Mouse (Mus musculus): ENCODE data around the gene Ggta1. TPM values are rescaled to one million over a fixed set of nuclear protein-coding genes. Genes with fewer than 3 reads are reported as not detected.

Gene Ggta1
- polyA plus RNA-seq, 1 experiment: 4.9 TPM

- no peak overlapping the region for H3K4me3 ChIP-seq
Measured at GRCm38 (mm10) chr2:35397590-35398173, 65.3 kb downstream of the Ggta1 start.

GRCm38 (mm10) chr2:35397096-35397495 lies 65.9 kb downstream of the Ggta1 start, which contains the start of gene 4930402F06Rik:
4930402F06Rik (minus strand) TSS chr2:35397175.
- H3ac ChIP-seq (ENCODE audit: control insufficient read depth, insufficient read length): no peak within 1 kb of the TSS
- TF ChIP-seq MAX (IDR thresholded peaks at IDR 0.05; ENCODE audit: low read depth): no peak
- no peak for TF ChIP-seq TCF12 (IDR thresholded peaks at IDR 0.05; ENCODE audit: insufficient read depth, poor library complexity, severe bottlenecking)
- TF ChIP-seq SRF (IDR thresholded peaks at IDR 0.05; ENCODE audit: control insufficient read depth, insufficient read length, low read depth): no peak
- no peak for TF ChIP-seq TCF3 (IDR thresholded peaks at IDR 0.05; ENCODE audit: insufficient read length, low read depth)
- TF ChIP-seq CEBPB (IDR thresholded peaks at IDR 0.05; ENCODE audit: insufficient read depth, poor library complexity, severe bottlenecking): no peak
- TF ChIP-seq MYOD1 (IDR thresholded peaks at IDR 0.05; ENCODE audit: control insufficient read depth in 1 of 3, insufficient read length in 2 of 3, low read depth in 2 of 3): no peak
- TF ChIP-seq USF1 (IDR thresholded peaks at IDR 0.05; ENCODE audit: low read depth): no peak
- no peak for TF ChIP-seq POLR2A (IDR thresholded peaks at IDR 0.05; ENCODE audit: insufficient read length, low read depth)
- TF ChIP-seq E2F4 (IDR thresholded peaks at IDR 0.05; ENCODE audit: insufficient read depth): no peak
- TF ChIP-seq MYOG (IDR thresholded peaks at IDR 0.05; ENCODE audit: control insufficient read depth in 1 of 3, insufficient read depth in 1 of 3, insufficient read length in 2 of 3, low read depth in 2 of 3): no peak
- no peak for TF ChIP-seq REST (IDR thresholded peaks at IDR 0.05; ENCODE audit: insufficient read depth, insufficient read length)
- no peak for TF ChIP-seq POLR2AphosphoS2 (IDR thresholded peaks at IDR 0.05; ENCODE audit: insufficient read length, low read depth)
- no peaks in the 10 kb centered on the region for H3K79me2 ChIP-seq (ENCODE audit: control insufficient read depth, insufficient read depth)
- H3K36me3 ChIP-seq (ENCODE audit: control insufficient read depth, insufficient read depth): no peaks in the 10 kb centered on the region
- H3K27me3 ChIP-seq (ENCODE audit: control insufficient read depth, insufficient read depth, insufficient read length): no peaks in the 10 kb centered on the region
- H3K4me3 ChIP-seq: no peak within 1 kb of the TSS
- peak within 1 kb of the TSS; percentile 57 for H3K4me2 ChIP-seq (ENCODE audit: low read depth)

More at GRCm38 (mm10) chr2:35397590-35398173, 65.3 kb downstream of the Ggta1 start:
- H3K27me3 ChIP-seq (ENCODE audit: control insufficient read depth, insufficient read depth, insufficient read length): no peaks in the 10 kb centered on the region
- no peaks in the 10 kb centered on the region for H3K79me2 ChIP-seq (ENCODE audit: control insufficient read depth, insufficient read depth)
- TF ChIP-seq POLR2AphosphoS2 (IDR thresholded peaks at IDR 0.05; ENCODE audit: insufficient read length, low read depth) (no peak), USF1 (IDR thresholded peaks at IDR 0.05; ENCODE audit: low read depth) (no peak), TCF3 (IDR thresholded peaks at IDR 0.05; ENCODE audit: insufficient read length, low read depth) (no peak), E2F4 (IDR thresholded peaks at IDR 0.05; ENCODE audit: insufficient read depth) (no peak), MYOD1 (IDR thresholded peaks at IDR 0.05; ENCODE audit: control insufficient read depth in 1 of 3, insufficient read length in 2 of 3, low read depth in 2 of 3) (no peak), POLR2A (IDR thresholded peaks at IDR 0.05; ENCODE audit: insufficient read length, low read depth) (no peak), MYOG (IDR thresholded peaks at IDR 0.05; ENCODE audit: control insufficient read depth in 1 of 3, insufficient read depth in 1 of 3, insufficient read length in 2 of 3, low read depth in 2 of 3) (no peak), SRF (IDR thresholded peaks at IDR 0.05; ENCODE audit: control insufficient read depth, insufficient read length, low read depth) (no peak), REST (IDR thresholded peaks at IDR 0.05; ENCODE audit: insufficient read depth, insufficient read length) (no peak), CEBPB (IDR thresholded peaks at IDR 0.05; ENCODE audit: insufficient read depth, poor library complexity, severe bottlenecking) (no peak), TCF12 (IDR thresholded peaks at IDR 0.05; ENCODE audit: insufficient read depth, poor library complexity, severe bottlenecking) (no peak), MAX (IDR thresholded peaks at IDR 0.05; ENCODE audit: low read depth) (no peak)
- no peak overlapping the region for H3ac ChIP-seq (ENCODE audit: control insufficient read depth, insufficient read length)
- peak overlapping the region; percentile 57 for H3K4me2 ChIP-seq (ENCODE audit: low read depth)
- no peaks in the 10 kb centered on the region for H3K36me3 ChIP-seq (ENCODE audit: control insufficient read depth, insufficient read depth)

- Histone ChIP-seq H3ac (ENCODE audit: control insufficient read depth, insufficient read length) (no peak overlapping the region), H3K4me3 (no peak overlapping the region), H3K36me3 (ENCODE audit: control insufficient read depth, insufficient read depth) (no peaks in the 10 kb centered on the region), H3K79me2 (ENCODE audit: control insufficient read depth, insufficient read depth) (no peaks in the 10 kb centered on the region), H3K4me2 (ENCODE audit: low read depth) (peak overlapping the region; percentile 55), H3K27me3 (ENCODE audit: control insufficient read depth, insufficient read depth, insufficient read length) (no peaks in the 10 kb centered on the region)
- TF ChIP-seq POLR2AphosphoS2 (IDR thresholded peaks at IDR 0.05; ENCODE audit: insufficient read length, low read depth) (no peak), MYOG (IDR thresholded peaks at IDR 0.05; ENCODE audit: control insufficient read depth in 1 of 3, insufficient read depth in 1 of 3, insufficient read length in 2 of 3, low read depth in 2 of 3) (peak in 1 of 3 experiments; percentile 29), POLR2A (IDR thresholded peaks at IDR 0.05; ENCODE audit: insufficient read length, low read depth) (no peak), TCF3 (IDR thresholded peaks at IDR 0.05; ENCODE audit: insufficient read length, low read depth) (no peak), TCF12 (IDR thresholded peaks at IDR 0.05; ENCODE audit: insufficient read depth, poor library complexity, severe bottlenecking) (peak; percentile 0), MYOD1 (IDR thresholded peaks at IDR 0.05; ENCODE audit: control insufficient read depth in 1 of 3, insufficient read length in 2 of 3, low read depth in 2 of 3) (peak in 1 of 3 experiments; percentile 40), USF1 (IDR thresholded peaks at IDR 0.05; ENCODE audit: low read depth) (no peak)
Measured at GRCm38 (mm10) chr2:35385441-35385871, 77.6 kb downstream of the Ggta1 start.

GRCm38 (mm10) chr2:35379306-35379705 lies 83.7 kb downstream of the Ggta1 start:
- H3K36me3 ChIP-seq (ENCODE audit: control insufficient read depth, insufficient read depth): no peaks in the 10 kb centered on the region
- no peak overlapping the region for H3K4me2 ChIP-seq (ENCODE audit: low read depth)
- H3ac ChIP-seq (ENCODE audit: control insufficient read depth, insufficient read length): no peak overlapping the region
- TF ChIP-seq SRF (IDR thresholded peaks at IDR 0.05; ENCODE audit: control insufficient read depth, insufficient read length, low read depth) (no peak), TCF12 (IDR thresholded peaks at IDR 0.05; ENCODE audit: insufficient read depth, poor library complexity, severe bottlenecking) (no peak), CEBPB (IDR thresholded peaks at IDR 0.05; ENCODE audit: insufficient read depth, poor library complexity, severe bottlenecking) (no peak), MYOD1 (IDR thresholded peaks at IDR 0.05; ENCODE audit: control insufficient read depth in 1 of 3, insufficient read length in 2 of 3, low read depth in 2 of 3) (no peak), MYOG (IDR thresholded peaks at IDR 0.05; ENCODE audit: control insufficient read depth in 1 of 3, insufficient read depth in 1 of 3, insufficient read length in 2 of 3, low read depth in 2 of 3) (no peak), USF1 (IDR thresholded peaks at IDR 0.05; ENCODE audit: low read depth) (peak; percentile 13)
- no peak overlapping the region for H3K4me3 ChIP-seq
- H3K79me2 ChIP-seq (ENCODE audit: control insufficient read depth, insufficient read depth): no peaks in the 10 kb centered on the region
- H3K27me3 ChIP-seq (ENCODE audit: control insufficient read depth, insufficient read depth, insufficient read length): no peaks in the 10 kb centered on the region

Measured in myocyte (in vitro differentiated cells).